Mouse (Mus musculus) MEL (cell line): ENCODE measurements around the gene Cers6. TPM values are rescaled to one million over a fixed set of nuclear protein-coding genes. Genes with fewer than 3 reads are reported as not detected.

Source experiments
- DNase-seq: peaks from one replicate; pipeline ENCODE4 v3.0.0; 2011; ENCODE audit warnings: low read depth, low spot score
- H3K27ac ChIP-seq: 2 replicates; pipeline ENCODE4 v1.5.1; 2012; ENCODE audit warnings: low read depth, mild to moderate bottlenecking, control low read depth, low read length, moderate library complexity; ENCODE audit not compliant: control insufficient read depth
- H3K27me3 ChIP-seq, 2 experiments: fragments of 150-350 bp in 1 of 2; sonication (generic) in 1 of 2; 2 replicates each; pipeline ENCODE4 v1.6.1; 2012; ENCODE audit warnings: low read length in 2 of 2, mild to moderate bottlenecking in 2 of 2, improper control_type of control experiment in 1 of 2, moderate library complexity in 1 of 2; ENCODE audit not compliant: insufficient read depth in 2 of 2, control insufficient read depth in 1 of 2
- H3K36me3 ChIP-seq, 2 experiments: 2 replicates each; pipeline ENCODE4 v1.6.1; 2012 to 2014; ENCODE audit warnings: low read length in 2 of 2, improper control_type of control experiment in 1 of 2, inconsistent platforms in 1 of 2, mild to moderate bottlenecking in 1 of 2; ENCODE audit not compliant: insufficient read depth in 2 of 2, control insufficient read depth in 1 of 2
- H3K4me1 ChIP-seq, 2 experiments: fragments of 150-350 bp in 1 of 2; sonication (generic) in 1 of 2; 2 replicates each; pipeline ENCODE4 v1.6.1; 2012; ENCODE audit warnings: low read length in 2 of 2, improper control_type of control experiment in 1 of 2, mild to moderate bottlenecking in 1 of 2; ENCODE audit not compliant: insufficient read depth in 2 of 2, control insufficient read depth in 1 of 2
- H3K4me3 ChIP-seq, 2 experiments: fragments of 150-350 bp in 1 of 2; sonication (generic) in 1 of 2; 2 replicates each; pipeline ENCODE4 v1.5.1; 2012; ENCODE audit warnings: low read depth in 2 of 2, low read length in 2 of 2, mild to moderate bottlenecking in 2 of 2, moderate library complexity in 2 of 2, control low read depth in 1 of 2, improper control_type of control experiment in 1 of 2; ENCODE audit not compliant: control insufficient read depth in 1 of 2, insufficient read depth in 1 of 2
- H3K79me2 ChIP-seq: 2 replicates; pipeline ENCODE4 v1.6.1; 2012; ENCODE audit warnings: mild to moderate bottlenecking, low read length, moderate library complexity; ENCODE audit not compliant: control insufficient read depth, poor library complexity, insufficient read depth
- H3K9ac ChIP-seq: 2 replicates; pipeline ENCODE4 v1.6.1; 2012; ENCODE audit warnings: low read depth, mild to moderate bottlenecking, control low read depth, low read length, moderate library complexity; ENCODE audit not compliant: control insufficient read depth, poor library complexity, severe bottlenecking
- H3K9me3 ChIP-seq: fragments of 150-350 bp; sonication (generic); replicated peaks from 2 replicates; pipeline ENCODE4 v1.6.1; 2012; ENCODE audit warnings: mild to moderate bottlenecking, low read length, improper control_type of control experiment, moderate library complexity; ENCODE audit not compliant: insufficient read depth
- CHD1 ChIP-seq: IDR thresholded peaks from 2 replicates; pipeline ENCODE4 v1.6.1; 2012; ENCODE audit warnings: low read depth, mild to moderate bottlenecking, inconsistent platforms, low read length, improper control_type of control experiment
- CHD2 ChIP-seq: IDR thresholded peaks from 2 replicates; pipeline ENCODE4 v1.6.1; 2011; ENCODE audit warnings: low read length, improper control_type of control experiment
- E2F4 ChIP-seq: IDR thresholded peaks from 2 replicates; pipeline ENCODE4 v1.6.1; 2011; ENCODE audit warnings: low read depth, low read length, improper control_type of control experiment, borderline replicate concordance
- EP300 ChIP-seq, 2 experiments: IDR thresholded peaks; 2 replicates each; pipeline ENCODE4 v1.6.1; 2011; ENCODE audit warnings: improper control_type of control experiment in 2 of 2, low read length in 2 of 2, low read depth in 1 of 2, mild to moderate bottlenecking in 1 of 2
- KAT2A ChIP-seq: conservative IDR thresholded peaks from 2 replicates; pipeline ENCODE4 v1.6.1; 2012; ENCODE audit warnings: low read depth, low read length, improper control_type of control experiment, inconsistent platforms
- MAFK ChIP-seq: IDR thresholded peaks from 2 replicates; pipeline ENCODE4 v1.6.1; 2011; ENCODE audit warnings: low read depth, mild to moderate bottlenecking, low read length, improper control_type of control experiment, borderline replicate concordance
- MAZ ChIP-seq: IDR thresholded peaks from 2 replicates; pipeline ENCODE4 v1.6.1; 2012; ENCODE audit warnings: low read depth, mild to moderate bottlenecking, inconsistent platforms, low read length, improper control_type of control experiment
- MEF2A ChIP-seq: IDR thresholded peaks from 2 replicates; pipeline ENCODE4 v1.6.1; 2014; ENCODE audit warnings: low read depth, mild to moderate bottlenecking, inconsistent platforms, low read length, improper control_type of control experiment; ENCODE audit not compliant: poor library complexity, insufficient replicate concordance, severe bottlenecking; ENCODE audit errors: extremely low read depth
- MYC ChIP-seq: IDR thresholded peaks from 2 replicates; pipeline ENCODE4 v1.6.1; 2011; ENCODE audit warnings: low read depth, mild to moderate bottlenecking, low read length, improper control_type of control experiment, moderate library complexity
- NELFE ChIP-seq: IDR thresholded peaks from 2 replicates; pipeline ENCODE4 v1.6.1; 2011; ENCODE audit warnings: low read depth, low read length, improper control_type of control experiment
- NRF1 ChIP-seq: IDR thresholded peaks from 2 replicates; pipeline ENCODE4 v1.6.1; 2014; ENCODE audit warnings: low read depth, mild to moderate bottlenecking, inconsistent platforms, low read length, improper control_type of control experiment, moderate library complexity; ENCODE audit not compliant: poor library complexity, insufficient read depth, severe bottlenecking
- POLR2A ChIP-seq, 2 experiments: IDR thresholded peaks; 2 replicates each; pipeline ENCODE4 v1.6.1; 2011 to 2012; ENCODE audit warnings: low read length in 2 of 2, mild to moderate bottlenecking in 2 of 2, control low read depth in 1 of 2, improper control_type of control experiment in 1 of 2, low read depth in 1 of 2, moderate library complexity in 1 of 2; ENCODE audit not compliant: control insufficient read depth in 1 of 2, insufficient read depth in 1 of 2, poor library complexity in 1 of 2
- POLR2AphosphoS5 ChIP-seq: IDR thresholded peaks from 2 replicates; pipeline ENCODE4 v1.6.1; 2012; ENCODE audit warnings: low read depth, borderline replicate concordance, mild to moderate bottlenecking, inconsistent platforms, low read length, moderate library complexity, mixed read lengths
- RAD21 ChIP-seq: IDR thresholded peaks from 2 replicates; pipeline ENCODE4 v1.6.1; 2011; ENCODE audit warnings: mild to moderate bottlenecking, low read depth, low read length, improper control_type of control experiment
- RCOR1 ChIP-seq: IDR thresholded peaks from 2 replicates; pipeline ENCODE4 v1.6.1; 2012; ENCODE audit warnings: low read depth, mild to moderate bottlenecking, inconsistent platforms, low read length, improper control_type of control experiment
- SMC3 ChIP-seq: IDR thresholded peaks from 2 replicates; pipeline ENCODE4 v1.6.1; 2011; ENCODE audit warnings: low read depth, low read length, improper control_type of control experiment
- TAL1 ChIP-seq: IDR thresholded peaks from 2 replicates; pipeline ENCODE4 v1.6.1; 2012; ENCODE audit warnings: mild to moderate bottlenecking, inconsistent platforms, low read length, moderate library complexity, mixed read lengths
- TBP ChIP-seq: IDR thresholded peaks from 2 replicates; pipeline ENCODE4 v1.8.0; 2011; ENCODE audit warnings: low read depth, low read length, improper control_type of control experiment
- UBTF ChIP-seq: IDR thresholded peaks from 2 replicates; pipeline ENCODE4 v1.6.1; 2012; ENCODE audit warnings: low read depth, mild to moderate bottlenecking, inconsistent platforms, low read length, improper control_type of control experiment, moderate library complexity, borderline replicate concordance; ENCODE audit not compliant: insufficient read depth
- USF2 ChIP-seq, 2 experiments: IDR thresholded peaks; 2 replicates each; pipeline ENCODE4 v1.6.1; 2011 to 2012; ENCODE audit warnings: improper control_type of control experiment in 2 of 2, low read length in 2 of 2, borderline replicate concordance in 1 of 2, inconsistent platforms in 1 of 2, low read depth in 1 of 2, mild to moderate bottlenecking in 1 of 2; ENCODE audit not compliant: insufficient read depth in 1 of 2
- ZMIZ1 ChIP-seq: IDR thresholded peaks from 2 replicates; pipeline ENCODE4 v1.6.1; 2012; ENCODE audit warnings: low read depth, mild to moderate bottlenecking, inconsistent platforms, low read length, improper control_type of control experiment, moderate library complexity
- polyA plus RNA-seq, 2 experiments: library from polyadenylated mRNA; stranded (reverse) in 1 of 2; unstranded in 1 of 2; fragments of >175 nt in 1 of 2; fragments of >200 nt in 1 of 2; gene quantifications; 2 replicates each; pipeline versions ENCODE4 v1.2.1 to v1.2.4; 2012; ENCODE audit warnings: low replicate concordance in 2 of 2, low read depth in 1 of 2; ENCODE audit not compliant: insufficient read length in 2 of 2, insufficient read depth in 1 of 2, missing spikeins in 1 of 2
- total RNA-seq: library from RNA; depleted of rRNA; stranded (reverse); fragments of 300-350 nt; gene quantifications from 2 replicates; pipeline ENCODE4 v1.2.3, GENCODE M21; 2012

The Cers6 gene
- total and polyA plus RNA-seq, 3 experiments = not detected

- no peaks in the 10 kb centered on the region for H3K79me2 ChIP-seq
- no peak overlapping the region for H3K27ac ChIP-seq
- no peak overlapping the region for H3K9ac ChIP-seq
- H3K4me3 ChIP-seq = no peak overlapping the region
- no peak for DNase-seq
- no peaks in the 10 kb centered on the region for H3K36me3 ChIP-seq
- H3K9me3 ChIP-seq = no peaks in the 10 kb centered on the region
- no peaks in the 10 kb centered on the region for H3K4me1 ChIP-seq
- no peaks in the 10 kb centered on the region for H3K27me3 ChIP-seq
- TF ChIP-seq ZMIZ1 (no peak), CHD2 (no peak), MYC (no peak), MAZ (no peak), CHD1 (no peak), TAL1 (no peak), POLR2A (IDR thresholded peaks at IDR 0.05; ENCODE audit: control insufficient read depth in 1 of 2, insufficient read depth in 1 of 2, low read depth in 1 of 2, low read length in 2 of 2, poor library complexity in 1 of 2) (no peak)
Measured at GRCm38 (mm10) chr2:69020636-69021310, 159.5 kb downstream of the Cers6 start.

GRCm38 (mm10) chr2:69021516-69021915 is 160.3 kb downstream of the Cers6 start:
- H3K9ac ChIP-seq = no peak overlapping the region
- no peak for TF ChIP-seq NELFE
- TF ChIP-seq CHD1 = no peak
- TF ChIP-seq SMC3 = no peak
- TF ChIP-seq TBP = no peak
- no peak for TF ChIP-seq MAFK
- TF ChIP-seq UBTF = no peak
- TF ChIP-seq MAZ = no peak
- no peak for TF ChIP-seq E2F4
- TF ChIP-seq RAD21 = no peak
- no peak for TF ChIP-seq EP300 (IDR thresholded peaks at IDR 0.05; ENCODE audit: low read depth in 1 of 2, low read length in 2 of 2)
- no peak for TF ChIP-seq TAL1
- no peak for TF ChIP-seq POLR2A (IDR thresholded peaks at IDR 0.05; ENCODE audit: control insufficient read depth in 1 of 2, insufficient read depth in 1 of 2, low read depth in 1 of 2, low read length in 2 of 2, poor library complexity in 1 of 2)
- TF ChIP-seq MEF2A = no peak
- no peak for TF ChIP-seq USF2 (IDR thresholded peaks at IDR 0.05; ENCODE audit: borderline replicate concordance in 1 of 2, insufficient read depth in 1 of 2, low read depth in 1 of 2, low read length in 2 of 2)
- TF ChIP-seq POLR2AphosphoS5 = no peak
- no peak for TF ChIP-seq NRF1
- TF ChIP-seq KAT2A = no peak
- TF ChIP-seq RCOR1 = no peak
- TF ChIP-seq, all 39 proteins: peak for 0
- no peaks in the 10 kb centered on the region for H3K9me3 ChIP-seq
- no peaks in the 10 kb centered on the region for H3K79me2 ChIP-seq
- no peaks in the 10 kb centered on the region for H3K36me3 ChIP-seq
- H3K27ac ChIP-seq = no peak overlapping the region
- H3K4me3 ChIP-seq = no peak overlapping the region
- no peaks in the 10 kb centered on the region for H3K4me1 ChIP-seq
- H3K27me3 ChIP-seq = no peaks in the 10 kb centered on the region
- DNase-seq = no peak
